In genomic region chr2:3113866-3114265, GRCm38 (mm10) we compare ENCODE assay signal across 9 mouse cellular contexts. TPM values are rescaled to one million over a fixed set of nuclear protein-coding genes. Genes with fewer than 3 reads are reported as not detected.
A peak's percentile ranks its signal among the peaks of the same experiment; 100 is the strongest.
DNase-seq lines count a peak whose midpoint lies in the region; ATAC-seq and TF ChIP-seq lines count a peak whose summit lies in the region.
"Had no signal": no experiment of that assay in that cellular context is flagged by ENCODE, and none has a peak within 500 bp of the region (broad histone marks: within the 10 kb centered on the region; RNA-seq: fewer than 3 reads in every experiment).

Gene Fam171a1 (plus strand): TSS chr2:3114224.

- ATAC-seq in embryonic facial prominence, embryonic 15.5 days (ENCODE audit: insufficient number of reproducible peaks, low FRiP score, low TSS enrichment, low read depth) = no peak
- ATAC-seq in limb, embryonic 14.5 days (ENCODE audit: low FRiP score, low read depth) = no peak
- no peak for ATAC-seq in granulocyte monocyte progenitor cell, adult 5-6 weeks (replicated peaks; ENCODE audit: poor library complexity, severe bottlenecking)

- no peak within 1 kb of the TSS for H3K27ac ChIP-seq in left cerebral cortex, adult 2 months
- peak within 1 kb of the TSS; percentile 1; the same call in 1 of the 2 replicates for H3K27ac ChIP-seq in embryonic facial prominence, embryonic 15.5 days (replicated peaks)
- H3K27ac ChIP-seq in limb, embryonic 14.5 days (replicated peaks; ENCODE audit: low read depth, low read length) = no peak within 1 kb of the TSS; the same call in 1 of the 2 replicates
- H3K27ac ChIP-seq: liver, embryonic 14.5 days had no signal

- 70% methylated on average over 4 of the region's 4 CpGs for WGBS in embryonic facial prominence, embryonic 15.5 days
- 66% methylated on average over 4 of the region's 4 CpGs for WGBS in limb, embryonic 14.5 days

- H3K36me3 ChIP-seq in embryonic facial prominence, embryonic 15.5 days = no peaks in the 10 kb centered on the region
- no peaks in the 10 kb centered on the region for H3K36me3 ChIP-seq in limb, embryonic 14.5 days (ENCODE audit: control insufficient read depth, insufficient read depth, low read length)

- no peak for TF ChIP-seq CTCF in left cerebral cortex, adult 2 months (IDR thresholded peaks at IDR 0.05)

- no peak for TF ChIP-seq POLR2A in limb, embryonic 14.5 days (IDR thresholded peaks at IDR 0.05; ENCODE audit: borderline replicate concordance, extremely low read depth, insufficient read depth, insufficient read length)

- H3K4me3 ChIP-seq in left cerebral cortex, adult 2 months = no peak within 1 kb of the TSS
- no peak within 1 kb of the TSS for H3K4me3 ChIP-seq in embryonic facial prominence, embryonic 15.5 days (replicated peaks)
- H3K4me3 ChIP-seq in limb, embryonic 14.5 days (replicated peaks; ENCODE audit: low read length) = no peak within 1 kb of the TSS

- no peaks in the 10 kb centered on the region for H3K9me3 ChIP-seq in embryonic facial prominence, embryonic 15.5 days (replicated peaks)
- H3K9me3 ChIP-seq in limb, embryonic 14.5 days (ENCODE audit: control insufficient read depth, low read length) = no peaks in the 10 kb centered on the region

- intact Hi-C loops in left cerebral cortex, adult 2 months (cut with DNase I) = loop anchor here (10.0 kb wide), 1 partner anchor 301 kb away; no protein-coding TSS in a partner anchor

- no peaks in the 10 kb centered on the region for H3K27me3 ChIP-seq in embryonic facial prominence, embryonic 15.5 days
- H3K27me3 ChIP-seq in limb, embryonic 14.5 days (ENCODE audit: control insufficient read depth, insufficient read depth, low read length) = no peaks in the 10 kb centered on the region

- DNase-seq in left cerebral cortex, adult 2 months (ENCODE audit: extremely low spot score in 1 of 2, low spot score in 2 of 2) = no peak
- DNase-seq in left cerebral cortex, adult 11 months (ENCODE audit: low spot score) = no peak
- DNase-seq in heart, postnatal 4 days = no peak
- no peak for DNase-seq in limb, embryonic 14.5 days (ENCODE audit: low spot score)
- no peak for DNase-seq in cerebellum, postnatal 25 days
- DNase-seq in c-Kit-positive CD71-positive TER-119-positive erythroid progenitor cells, embryonic 14.5 days (ENCODE audit: low spot score) = no peak

- no peak within 1 kb of the TSS for H3K9ac ChIP-seq in embryonic facial prominence, embryonic 15.5 days
- H3K9ac ChIP-seq in limb, embryonic 14.5 days (ENCODE audit: low read depth, low read length, severe bottlenecking) = no peak within 1 kb of the TSS
- H3K9ac ChIP-seq: liver, embryonic 14.5 days had no signal

- peaks cover 19% of the 10 kb centered on the region; the same call in 1 of the 2 replicates for H3K4me1 ChIP-seq in embryonic facial prominence, embryonic 15.5 days
- peaks cover 9% of the 10 kb centered on the region; the same call in 1 of the 2 replicates for H3K4me1 ChIP-seq in limb, embryonic 14.5 days (ENCODE audit: control insufficient read depth, insufficient read depth, low read length)

- H3K4me2 ChIP-seq in embryonic facial prominence, embryonic 15.5 days (replicated peaks) = no peak within 1 kb of the TSS
- no peak within 1 kb of the TSS for H3K4me2 ChIP-seq in limb, embryonic 14.5 days (replicated peaks; ENCODE audit: low read depth, low read length, severe bottlenecking)

RNA-seq across cellular contexts. Expression of gene Fam171a1, which starts in this region (rescaled TPM):
- 10 to 100 TPM; 71.5 to 72.8 TPM for total RNA-seq in left cerebral cortex, adult 2 months (2021)
- polyA plus RNA-seq in embryonic facial prominence, embryonic 15.5 days (2015; fragmentation: Nextera tagmentation; extraction: Ambion mirVana) = 28.0 and 28.9 TPM in 2 replicates
- total RNA-seq in heart, postnatal 4 days (2021) = 10 to 100 TPM; 36.0 to 36.5 TPM
- polyA plus RNA-seq in limb, embryonic 14.5 days (2012; rRNA removed) = 32.7 and 33.7 TPM in 2 replicates
- 31.7 and 38.1 TPM in 2 replicates for polyA plus RNA-seq in limb, embryonic 14.5 days (2014; fragmentation: Nextera tagmentation; extraction: Ambion mirVana)
- 2.0 and 5.0 TPM in 2 replicates for total RNA-seq in granulocyte monocyte progenitor cell, adult 5-6 weeks (2014; fragmentation: Nextera tagmentation)
- 3.3 and 3.5 TPM in 2 replicates for total RNA-seq in granulocyte monocyte progenitor cell, adult 5-6 weeks (2017)

Comparison
In these comparisons a context has a peak if more than half of its experiments do, and no peak if none do; other contexts are left out.
1. RNA of gene Fam171a1 (total RNA-seq): 71.5 to 72.8 TPM in left cerebral cortex, adult 2 months and 36.0 to 36.5 TPM in heart, postnatal 4 days; 2.0 to 5.0 TPM in granulocyte monocyte progenitor cell, adult 5-6 weeks; every median in the first group is over 4 times any median in the second.